Mouse (Mus musculus): Measurements from ENCODE around the gene Fgf16.

- TF ChIP-seq CTCF (IDR thresholded peaks at IDR 0.05; ENCODE audit: control insufficient read depth, insufficient read depth, insufficient read length): no peak
- no peak for TF ChIP-seq USF1 (IDR thresholded peaks at IDR 0.05; ENCODE audit: low read depth)
- TF ChIP-seq CEBPB (IDR thresholded peaks at IDR 0.05; ENCODE audit: low read depth): no peak
- TF ChIP-seq MAX (IDR thresholded peaks at IDR 0.05): no peak
- TF ChIP-seq MYOG (IDR thresholded peaks at IDR 0.05; ENCODE audit: control insufficient read depth, extremely low read depth, insufficient read length): no peak
Observed at GRCm38 (mm10) chrX:105762847-105763527, 1.1 kb upstream of the Fgf16 start.

Data from C2C12 (cell line).